Mouse (Mus musculus) ES-Bruce4 (cell line): ENCODE data around the gene Cradd. TPM values are rescaled to one million over a fixed set of nuclear protein-coding genes. Genes with fewer than 3 reads are reported as not detected.

Experiments used
- H3K27ac ChIP-seq: 2 replicates; pipeline ENCODE4 v1.5.1; 2012; ENCODE audit warnings: low read length, inconsistent platforms; ENCODE audit not compliant: insufficient read depth
- H3K27me3 ChIP-seq: 2 replicates; pipeline ENCODE4 v1.6.1; 2012; ENCODE audit warnings: mild to moderate bottlenecking, low read length, inconsistent platforms; ENCODE audit not compliant: control insufficient read depth, poor library complexity, insufficient read depth, severe bottlenecking
- H3K36me3 ChIP-seq: 2 replicates; pipeline ENCODE4 v1.6.1; 2012; ENCODE audit warnings: inconsistent platforms, mild to moderate bottlenecking, low read length, moderate library complexity; ENCODE audit not compliant: control insufficient read depth, poor library complexity, insufficient read depth, severe bottlenecking
- H3K4me1 ChIP-seq: one replicate; pipeline ENCODE4 v1.8.1; 2011; ENCODE audit warnings: low read length; ENCODE audit not compliant: control insufficient read depth, insufficient read depth
- H3K4me3 ChIP-seq: 2 replicates; pipeline ENCODE4 v1.5.1; 2011; ENCODE audit warnings: low read depth, mild to moderate bottlenecking, low read length
- H3K9ac ChIP-seq: 2 replicates; pipeline ENCODE4 v1.6.1; 2012; ENCODE audit warnings: low read depth, mild to moderate bottlenecking, inconsistent platforms; ENCODE audit not compliant: poor library complexity, severe bottlenecking
- H3K9me3 ChIP-seq: replicated peaks from 2 replicates; pipeline ENCODE4 v1.6.1; 2012; ENCODE audit warnings: mild to moderate bottlenecking, low read length, inconsistent platforms; ENCODE audit not compliant: control insufficient read depth, poor library complexity, insufficient read depth, severe bottlenecking
- CTCF ChIP-seq: IDR thresholded peaks from one replicate; pipeline ENCODE4 v1.8.1; 2011; ENCODE audit warnings: low read depth, low read length
- EP300 ChIP-seq: IDR thresholded peaks from 2 replicates; pipeline ENCODE4 v1.6.1; 2011; ENCODE audit warnings: low read depth, low read length; ENCODE audit not compliant: insufficient read depth
- POLR2A ChIP-seq: IDR thresholded peaks from one replicate; pipeline ENCODE4 v1.8.1; 2011; ENCODE audit warnings: low read length; ENCODE audit not compliant: insufficient read depth
- polyA plus RNA-seq: library from polyadenylated mRNA; stranded (reverse); fragments of >200 nt; gene quantifications from 2 replicates; pipeline ENCODE4 v1.2.4, GENCODE M21; 2011; ENCODE audit warnings: low read depth; ENCODE audit not compliant: missing spikeins, insufficient read depth, insufficient read length

The Cradd gene
- polyA plus RNA-seq, 1 experiment, result 18.4 TPM

DNA sequence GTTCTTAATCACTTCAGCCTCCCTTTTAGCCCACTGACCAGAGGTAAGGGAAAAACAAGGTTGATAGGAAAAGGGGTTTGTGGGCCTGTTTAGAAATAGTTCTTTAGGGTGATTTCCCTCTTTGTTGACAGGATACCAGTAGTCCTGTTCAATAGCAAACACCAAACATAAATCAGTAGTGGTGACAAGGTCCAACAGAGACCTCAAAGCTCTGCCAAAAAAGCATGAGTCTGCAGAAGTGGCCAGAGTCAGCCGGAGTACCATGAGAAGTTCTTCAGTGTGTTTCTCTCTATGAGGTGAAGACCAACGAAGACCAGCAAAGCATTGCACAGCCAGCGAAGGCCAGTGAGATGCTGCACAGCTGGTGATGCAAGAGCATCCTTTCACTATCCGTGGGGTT, 16.7 kb upstream of the Cradd start:
- Histone ChIP-seq H3K4me3 (no peak overlapping the region), H3K9me3 (no peaks in the 10 kb centered on the region), H3K27me3 (no peaks in the 10 kb centered on the region), H3K4me1 (no peaks in the 10 kb centered on the region), H3K36me3 (no peaks in the 10 kb centered on the region), H3K27ac (no peak overlapping the region), H3K9ac (no peak overlapping the region)
- TF ChIP-seq CTCF, result no peak

DNA sequence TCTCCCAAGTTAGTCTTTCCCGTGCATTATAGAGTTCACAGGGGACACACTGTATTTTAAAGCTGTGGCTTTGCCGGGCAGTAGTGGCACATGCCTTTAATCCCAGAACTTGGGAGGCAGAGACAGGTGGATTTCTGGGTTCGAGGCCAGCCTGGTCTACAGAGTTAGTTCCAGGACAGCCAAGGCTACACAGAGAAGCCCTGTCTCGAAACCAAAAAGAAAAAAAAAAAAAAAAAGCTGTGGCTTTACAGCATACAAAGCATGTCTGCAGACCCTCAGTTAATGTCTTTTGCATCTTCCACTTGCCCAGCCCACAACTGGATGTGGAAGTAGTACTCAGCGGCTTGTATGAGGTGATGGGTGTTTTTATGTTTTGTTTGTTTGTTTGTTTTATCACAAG, 13.7 kb upstream of the Cradd start:
- H3K9ac ChIP-seq, result no peak overlapping the region
- TF ChIP-seq POLR2A (no peak), CTCF (no peak), EP300 (no peak)
- H3K9me3 ChIP-seq, result no peaks in the 10 kb centered on the region

DNA sequence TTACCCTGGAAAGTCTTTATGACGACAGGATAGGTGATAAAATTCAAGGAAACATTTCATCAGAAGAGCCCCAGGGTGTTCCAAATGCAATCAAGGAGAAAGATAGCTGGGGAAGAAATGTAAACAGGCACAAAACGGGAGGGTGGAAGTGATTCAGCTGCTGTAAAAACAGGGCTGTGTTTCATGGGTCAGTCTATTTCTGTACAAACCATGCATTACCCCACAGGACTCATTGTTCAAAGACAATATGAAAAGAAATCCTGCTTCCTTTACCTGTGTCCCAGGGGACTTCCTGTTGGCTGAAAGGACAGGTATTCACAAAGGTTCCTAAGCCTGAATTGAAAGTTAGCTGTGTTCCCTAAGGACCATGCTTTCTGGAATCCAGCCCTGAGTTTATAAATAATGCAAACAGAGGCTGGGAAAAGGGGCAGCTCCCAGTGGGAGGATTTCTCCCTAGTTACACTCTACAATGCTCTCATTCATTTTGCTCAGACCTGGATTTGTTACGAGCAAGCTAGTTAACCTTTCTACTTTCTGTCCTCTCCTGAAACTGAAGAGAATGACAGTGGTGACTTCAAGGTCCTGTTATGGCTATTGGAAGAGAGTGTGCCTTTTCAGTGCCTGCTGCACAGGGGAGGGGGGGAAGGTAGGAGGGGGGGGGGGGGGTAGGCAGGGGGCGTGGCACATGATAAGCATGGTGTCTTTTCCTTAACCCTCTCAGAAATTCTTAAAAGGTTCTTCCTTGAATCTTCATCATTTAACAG, 13.0 kb upstream of the Cradd start:
- no peak overlapping the region for H3K27ac ChIP-seq
- H3K9ac ChIP-seq, result no peak overlapping the region
- H3K4me3 ChIP-seq, result no peak overlapping the region
- no peaks in the 10 kb centered on the region for H3K9me3 ChIP-seq
- TF ChIP-seq CTCF (no peak), EP300 (no peak), POLR2A (no peak)
- H3K36me3 ChIP-seq, result no peaks in the 10 kb centered on the region
- no peaks in the 10 kb centered on the region for H3K4me1 ChIP-seq
- no peaks in the 10 kb centered on the region for H3K27me3 ChIP-seq

More for the DNA sequence above, 13.7 kb upstream of the Cradd start:
- H3K4me3 ChIP-seq, result no peak overlapping the region
- H3K4me1 ChIP-seq, result no peaks in the 10 kb centered on the region
- H3K27ac ChIP-seq, result no peak overlapping the region
- no peaks in the 10 kb centered on the region for H3K27me3 ChIP-seq
- H3K36me3 ChIP-seq, result no peaks in the 10 kb centered on the region

DNA sequence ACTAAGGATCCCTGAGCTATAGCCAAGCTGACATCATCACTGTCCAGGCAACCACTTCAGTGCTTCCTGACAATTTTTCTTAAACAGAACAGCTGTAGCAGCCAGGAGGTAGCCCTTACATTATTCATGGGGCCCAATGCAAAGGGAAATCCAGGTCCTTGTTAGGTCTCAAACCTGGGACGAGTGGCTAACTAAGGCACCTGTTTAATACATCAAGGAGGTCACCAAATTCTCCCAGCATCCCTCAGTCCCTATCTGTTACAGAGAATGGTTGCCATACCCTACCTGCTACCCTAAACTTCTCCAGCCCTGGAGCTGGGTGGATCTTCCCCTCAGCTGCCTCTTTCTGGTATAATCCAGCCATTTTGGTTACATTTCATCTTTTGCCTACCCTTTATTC, 10.9 kb upstream of the Cradd start:
- Histone ChIP-seq H3K9me3 (no peaks in the 10 kb centered on the region), H3K9ac (no peak overlapping the region), H3K27me3 (no peaks in the 10 kb centered on the region), H3K4me1 (no peaks in the 10 kb centered on the region), H3K4me3 (no peak overlapping the region), H3K27ac (no peak overlapping the region), H3K36me3 (no peaks in the 10 kb centered on the region)
- TF ChIP-seq CTCF, result no peak
- no peak for TF ChIP-seq EP300
- no peak for TF ChIP-seq POLR2A

DNA sequence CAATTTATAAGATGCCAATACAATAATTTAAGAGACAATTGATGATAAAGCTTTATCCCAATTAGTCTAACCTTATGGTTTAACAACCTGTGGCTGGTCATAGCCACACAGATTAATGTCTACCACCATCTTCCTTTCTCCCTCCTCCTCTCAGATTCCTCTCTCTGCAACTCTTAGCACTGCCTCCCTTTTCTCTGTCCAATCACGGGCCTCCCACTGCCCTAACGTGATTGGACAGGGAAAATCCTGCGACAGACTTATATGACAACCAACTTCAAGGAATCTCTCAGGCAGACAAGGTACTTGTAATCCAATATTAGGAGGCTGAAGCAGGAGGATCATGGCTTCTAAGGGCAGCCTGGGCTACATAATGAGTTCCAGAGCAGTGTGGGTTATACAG, 8.7 kb upstream of the Cradd start:
- no peaks in the 10 kb centered on the region for H3K9me3 ChIP-seq
- H3K27me3 ChIP-seq, result no peaks in the 10 kb centered on the region
- H3K4me3 ChIP-seq, result no peak overlapping the region
- H3K9ac ChIP-seq, result no peak overlapping the region; the same call in 1 of the 2 replicates
- no peaks in the 10 kb centered on the region for H3K4me1 ChIP-seq
- no peaks in the 10 kb centered on the region for H3K36me3 ChIP-seq
- TF ChIP-seq POLR2A (no peak), EP300 (no peak), CTCF (no peak)
- no peak overlapping the region for H3K27ac ChIP-seq
